Mouse (Mus musculus) C2C12 (cell line): ENCODE measurements at regions not wholly inside any gene's neighbourhood (a gene's known extent, or its start where the extent isn't known, plus 50 kb on each side); places are given as distances from the start of the nearest gene placed in this dataset.

ENCODE experiments used
- CTCF ChIP-seq: IDR thresholded peaks from one replicate; pipeline ENCODE4 v1.5.1; 2011; ENCODE audit not compliant: control insufficient read depth, insufficient read depth, insufficient read length
- USF1 ChIP-seq: IDR thresholded peaks from one replicate; pipeline ENCODE4 v1.6.1; 2011; ENCODE audit warnings: low read depth, mild to moderate bottlenecking, control low read depth, moderate library complexity

- no peak for TF ChIP-seq USF1
- TF ChIP-seq CTCF: no peak
Observed at GRCm38 (mm10) chr10:96406306-96406705, 210.5 kb upstream of the Btg1 start.
